Mouse (Mus musculus) heart, postnatal 0 days (tissue): ENCODE measurements around the gene Vav1.

Experiments
- CTCF ChIP-seq: IDR thresholded peaks from 2 replicates; pipeline ENCODE4 v1.5.1; 2016; ENCODE audit warnings: antibody characterized with exemption, control low read depth, low read depth
- EP300 ChIP-seq: IDR thresholded peaks from 2 replicates; pipeline ENCODE4 v1.6.1; 2016; ENCODE audit warnings: antibody characterized with exemption, low read depth

- peak; percentile 90 for TF ChIP-seq CTCF
- no peak for TF ChIP-seq EP300
Measured at GRCm38 (mm10) chr17:57276634-57277121, 2.2 kb upstream of the Vav1 start.
